Mouse (Mus musculus) embryo, embryonic 9.5 days (tissue): Measurements from ENCODE around the gene Faxc.

Experiments
- DNase-seq: peaks from one replicate; pipeline ENCODE4 v3.0.0-alpha.2; 2017; ENCODE audit errors: extremely low spot score

Gene Faxc

DNA sequence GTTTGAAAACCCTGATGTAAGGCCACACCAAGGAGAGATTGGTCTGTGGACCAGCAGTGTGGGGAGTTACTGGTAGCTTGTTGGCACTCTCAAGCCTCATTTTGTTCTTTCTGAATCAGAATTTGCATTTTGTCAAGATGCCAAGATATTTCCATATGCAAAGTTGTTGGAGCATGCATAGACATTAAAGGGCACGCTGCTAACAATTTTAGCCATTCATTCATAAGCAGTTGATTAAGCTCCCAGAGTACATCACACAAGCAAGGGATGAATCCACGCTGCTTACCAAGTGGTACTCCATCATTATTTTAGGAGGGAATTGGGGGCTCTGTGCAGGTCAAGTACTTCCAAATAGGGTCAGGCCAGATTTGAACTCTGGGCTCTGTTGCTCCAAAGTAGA lies 98.8 kb downstream of the Faxc start:
- DNase-seq: no peak
